Mouse (Mus musculus) layer of hippocampus, adult 9-11 months (tissue): Measurements from ENCODE around the gene Rgs16.

ENCODE experiments used
- DNase-seq: peaks from one replicate; pipeline ENCODE4 v3.0.0; 2022

Gene Rgs16

GRCm38 (mm10) chr1:153721565-153722310 lies 18.4 kb upstream of the Rgs16 start:
- DNase-seq: no peak

- no peak for DNase-seq
These were observed 16.7 kb upstream of the Rgs16 start for GRCm38 (mm10) chr1:153723426-153723825.

GRCm38 (mm10) chr1:153726636-153727035 lies 13.5 kb upstream of the Rgs16 start:
- DNase-seq: no peak

GRCm38 (mm10) chr1:153729806-153730205 lies 10.3 kb upstream of the Rgs16 start:
- DNase-seq: no peak

- DNase-seq: no peak
These were observed 9.5 kb upstream of the Rgs16 start for GRCm38 (mm10) chr1:153730671-153731070.

GRCm38 (mm10) chr1:153733181-153733580 lies 7.0 kb upstream of the Rgs16 start:
- DNase-seq: peak; percentile 21

GRCm38 (mm10) chr1:153734866-153735265 lies 5.3 kb upstream of the Rgs16 start:
- DNase-seq: no peak

- no peak for DNase-seq
These were observed 4.1 kb upstream of the Rgs16 start for GRCm38 (mm10) chr1:153736096-153736495.

- no peak for DNase-seq
These were observed 2.8 kb upstream of the Rgs16 start for GRCm38 (mm10) chr1:153737101-153738085.

GRCm38 (mm10) chr1:153739437-153740015 lies 623 bp upstream of the Rgs16 start:
- no peak for DNase-seq

GRCm38 (mm10) chr1:153740775-153741400 lies 739 bp downstream of the Rgs16 start:
- DNase-seq: no peak

GRCm38 (mm10) chr1:153741551-153742316 lies 1.6 kb downstream of the Rgs16 start:
- DNase-seq: no peak

- peak; percentile 59 for DNase-seq
These were observed 2.4 kb downstream of the Rgs16 start for GRCm38 (mm10) chr1:153742374-153743155.

GRCm38 (mm10) chr1:153746119-153746670 lies 6.0 kb downstream of the Rgs16 start:
- DNase-seq: no peak

GRCm38 (mm10) chr1:153746728-153747127 lies 6.6 kb downstream of the Rgs16 start:
- peak; percentile 43 for DNase-seq

GRCm38 (mm10) chr1:153747861-153748530 lies 7.8 kb downstream of the Rgs16 start:
- no peak for DNase-seq

GRCm38 (mm10) chr1:153748549-153748948 lies 8.4 kb downstream of the Rgs16 start:
- no peak for DNase-seq

- no peak for DNase-seq
These were observed 9.2 kb downstream of the Rgs16 start, which contains the start of gene Rnasel for GRCm38 (mm10) chr1:153749211-153749801. Gene Rnasel, plus strand, starts transcription at chr1:153749426.

- no peak for DNase-seq
These were observed 9.9 kb downstream of the Rgs16 start for GRCm38 (mm10) chr1:153750054-153750453.

GRCm38 (mm10) chr1:153751763-153752301 lies 11.7 kb downstream of the Rgs16 start:
- no peak for DNase-seq
